Mouse (Mus musculus) gastrocnemius, adult 2 months (tissue): Measurements from ENCODE around the gene Map3k4. TPM values are rescaled to one million over a fixed set of nuclear protein-coding genes. Genes with fewer than 3 reads are reported as not detected.
A peak's percentile ranks its signal among the peaks of the same experiment; 100 is the strongest.
"Not testable (repeated sequence)": the region's sequence is repeated elsewhere in the genome, so short reads cannot be mapped to it uniquely, and the experiment has no call there.

Experiments
- DNase-seq: peaks from one replicate; pipeline ENCODE4 v3.0.0; 2022
- H3K27ac ChIP-seq: fragments of 200-600 bp; 2 replicates; pipeline ENCODE4 v1.8.1; 2022; ENCODE audit warnings: mild to moderate bottlenecking
- H3K4me3 ChIP-seq: fragments of 200-600 bp; 2 replicates; pipeline ENCODE4 v1.8.1; 2022; ENCODE audit warnings: mild to moderate bottlenecking, moderate library complexity
- CTCF ChIP-seq: fragments of 200-600 bp; IDR thresholded peaks from 2 replicates; pipeline ENCODE4 v1.8.1; 2022; ENCODE audit warnings: antibody characterized with exemption, mild to moderate bottlenecking, moderate library complexity
- intact Hi-C: fragments of 180-260 bp; cut with DNase I; formaldehyde crosslinking; loops from one replicate; pipeline ENCODE4 v1.15.1; 2025
- total RNA-seq, 2 experiments: library from RNA; stranded (reverse); gene quantifications; 2 replicates each; pipeline ENCODE4 v1.2.3; 2021

The Map3k4 gene
- total RNA-seq, 2 experiments from 2014 or later = 29.5 to 36.6 TPM

DNA sequence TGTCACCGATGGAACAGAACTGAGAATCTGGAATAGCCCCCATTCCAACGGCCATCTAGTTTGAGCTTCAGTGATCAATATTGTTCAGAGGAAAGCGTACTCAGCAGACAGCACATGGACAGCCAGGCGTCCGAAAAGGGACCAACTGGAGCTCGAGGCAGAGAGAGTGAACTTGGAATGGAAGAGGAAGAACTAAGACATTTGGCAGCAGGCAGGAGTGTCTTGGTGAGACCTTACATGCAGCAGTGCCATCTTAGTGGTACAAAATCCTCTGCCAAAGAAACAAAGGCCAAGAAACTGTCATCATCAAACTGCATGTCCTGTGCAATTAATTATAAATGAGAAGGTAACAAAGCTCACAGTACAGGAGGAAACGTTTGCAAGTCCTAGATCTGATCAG lies 19.2 kb downstream of the Map3k4 start:
- no peak overlapping the region for H3K4me3 ChIP-seq
- no peak for DNase-seq
- no peak for TF ChIP-seq CTCF
- intact Hi-C loops = no loop called here
- no peak overlapping the region for H3K27ac ChIP-seq

DNA sequence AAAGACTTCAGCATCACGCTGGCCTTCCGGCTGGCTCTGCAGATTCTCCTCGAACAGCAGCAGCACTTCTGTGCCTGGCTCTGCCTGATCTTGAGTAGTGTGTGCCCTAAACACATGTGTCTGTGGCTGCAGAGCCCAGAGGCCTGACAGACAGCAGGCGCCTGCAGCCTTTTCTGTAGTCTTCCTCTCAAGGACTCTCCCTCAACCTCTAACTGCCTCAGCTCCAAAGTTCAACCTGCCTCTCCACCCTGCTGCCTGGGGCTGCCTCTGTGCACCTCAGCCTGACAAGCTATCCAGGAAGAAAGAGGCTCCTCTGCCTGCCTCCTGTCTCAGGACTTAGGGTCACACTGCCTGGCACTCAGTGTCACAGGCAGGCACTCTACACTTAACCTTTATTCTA lies 20.6 kb downstream of the Map3k4 start:
- no peak for DNase-seq
- no peak overlapping the region for H3K4me3 ChIP-seq
- no peak overlapping the region for H3K27ac ChIP-seq
- intact Hi-C loops = no loop called here
- no peak for TF ChIP-seq CTCF

DNA sequence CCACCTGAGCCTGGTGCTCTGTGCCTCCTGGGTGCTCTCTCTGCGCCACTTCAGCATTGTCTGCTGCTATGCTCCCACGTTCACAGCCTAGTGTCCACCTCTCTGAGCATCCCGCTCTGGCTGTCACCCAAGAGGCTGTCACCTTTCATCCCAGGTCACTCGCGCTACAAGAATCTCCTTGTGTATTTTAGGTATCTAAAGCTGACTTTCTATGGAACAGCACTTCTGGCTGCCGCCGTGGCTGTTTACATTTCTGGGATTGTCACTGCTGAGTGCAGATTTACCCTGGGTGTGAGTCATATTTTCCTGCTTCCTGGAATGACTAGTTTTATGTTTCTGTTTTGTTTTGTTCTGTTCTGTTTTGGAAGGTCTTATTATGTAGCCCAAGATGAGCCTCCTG lies 21.3 kb downstream of the Map3k4 start:
- no peak for DNase-seq
- Histone ChIP-seq H3K27ac (no peak overlapping the region), H3K4me3 (no peak overlapping the region)
- no peak for TF ChIP-seq CTCF
- intact Hi-C loops = no loop called here

DNA sequence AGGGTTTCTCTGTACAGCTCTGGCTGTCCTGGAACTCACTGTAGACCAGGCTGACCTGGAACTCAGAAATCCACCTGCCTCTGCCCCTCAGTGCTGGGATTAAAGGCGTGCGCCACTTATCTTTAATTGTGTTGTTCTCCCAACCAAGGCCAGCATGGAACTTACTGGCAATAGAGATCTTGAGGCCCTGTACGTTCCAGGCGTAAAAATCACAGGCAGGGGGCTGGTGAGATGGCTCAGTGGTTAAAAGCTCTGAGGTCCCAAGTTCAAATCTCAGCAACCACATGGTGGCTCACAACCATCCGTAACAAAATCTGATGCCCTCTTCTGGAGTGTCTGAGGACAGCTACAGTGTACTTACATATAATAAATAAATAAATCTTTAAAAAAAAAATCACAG lies 22.7 kb downstream of the Map3k4 start:
- peak overlapping the region; percentile 3; the same call in 1 of the 2 replicates for H3K27ac ChIP-seq
- DNase-seq, intact Hi-C loops, H3K4me3 ChIP-seq: not testable (repeated sequence)

DNA sequence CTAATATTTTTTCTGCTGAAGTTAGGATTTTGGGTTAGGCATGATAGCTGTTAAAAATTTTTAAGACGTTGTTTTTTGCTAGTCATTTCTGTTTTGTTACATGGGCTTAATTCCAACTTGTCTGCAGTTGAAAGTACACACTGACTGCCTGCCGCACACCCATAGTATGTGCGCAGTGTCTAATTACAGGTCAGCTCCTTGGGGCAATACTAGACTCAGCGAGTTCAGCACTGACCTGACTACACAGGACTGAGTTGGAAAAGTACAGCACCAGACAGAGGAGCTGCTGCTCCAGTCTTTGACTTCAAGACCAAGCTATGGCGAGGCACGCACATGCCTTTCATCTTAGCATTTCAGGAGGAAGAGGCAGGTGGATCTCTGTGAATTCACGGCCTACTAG lies 24.2 kb downstream of the Map3k4 start:
- DNase-seq = peak; percentile 48
- no peak for TF ChIP-seq CTCF
- Histone ChIP-seq H3K4me3 (no peak overlapping the region), H3K27ac (peak overlapping the region; percentile 62)
- intact Hi-C loops = no loop called here

DNA sequence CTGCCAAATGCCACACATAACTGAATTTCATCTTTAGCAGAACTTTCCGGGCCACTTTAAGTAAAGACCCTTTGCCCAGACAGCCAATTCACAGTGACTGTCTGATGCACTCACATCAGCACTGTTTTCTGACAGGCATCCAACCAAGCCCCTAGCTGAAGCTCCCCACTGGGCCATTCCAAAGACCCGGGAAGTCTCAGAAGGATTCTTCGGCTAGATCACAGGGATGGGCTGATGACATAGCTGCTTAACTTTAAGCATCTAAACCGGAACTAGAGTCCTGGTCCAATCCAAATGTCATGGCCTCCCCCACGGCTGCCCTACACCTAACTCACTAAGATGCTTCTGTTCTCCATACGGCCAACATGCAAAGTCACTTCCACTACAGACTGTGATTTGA lies 25.0 kb downstream of the Map3k4 start:
- Histone ChIP-seq H3K4me3 (no peak overlapping the region), H3K27ac (peak overlapping the region; percentile 62)
- DNase-seq = no peak
- intact Hi-C loops = loop anchor here (2.0 kb wide), 1 partner anchor 25 kb away; no protein-coding TSS in a partner anchor
- TF ChIP-seq CTCF = no peak

DNA sequence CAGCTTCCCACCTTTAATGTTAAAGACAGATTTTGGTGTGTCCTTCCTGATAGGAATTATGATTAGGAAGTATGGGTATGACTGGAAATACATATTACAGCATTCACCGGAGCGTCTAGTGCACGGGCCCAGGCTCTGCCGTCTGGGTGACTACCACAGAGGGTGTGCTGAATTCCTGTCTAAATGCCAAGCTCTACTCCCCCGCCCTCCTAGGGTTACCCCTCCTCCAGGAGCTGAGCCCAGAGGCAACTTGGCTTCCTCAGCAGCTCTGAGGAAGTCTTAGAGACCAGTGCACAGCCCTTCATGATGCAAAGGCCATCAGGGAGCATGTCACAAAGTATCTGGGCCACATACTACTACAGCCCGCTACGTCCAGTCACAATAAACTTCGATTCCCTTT lies 25.7 kb downstream of the Map3k4 start:
- DNase-seq = peak; percentile 77
- peak overlapping the region; percentile 62 for H3K27ac ChIP-seq
- H3K4me3 ChIP-seq = no peak overlapping the region
- TF ChIP-seq CTCF = no peak
- intact Hi-C loops = loop anchor here (2.0 kb wide), 1 partner anchor 24 kb away; no protein-coding TSS in a partner anchor

DNA sequence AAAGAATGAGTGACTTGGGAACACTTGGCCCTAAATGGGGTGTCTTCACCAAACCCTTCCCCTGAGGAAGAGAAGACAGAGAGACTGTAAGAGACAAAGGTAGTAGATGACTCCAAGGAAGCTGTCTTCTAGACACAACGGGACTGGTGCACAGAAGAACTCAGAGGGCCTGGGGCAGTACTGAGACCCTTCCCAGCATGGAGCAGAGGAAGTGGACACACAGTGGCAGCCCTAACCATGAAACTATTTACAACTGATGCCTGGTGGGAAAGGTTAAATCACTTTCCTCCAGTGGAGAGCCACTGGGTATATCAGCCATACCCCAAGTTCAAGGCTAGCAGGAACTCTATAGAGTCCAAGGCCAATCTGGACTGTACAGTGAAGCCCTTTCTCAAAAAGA lies 26.2 kb downstream of the Map3k4 start:
- TF ChIP-seq CTCF = no peak
- no peak for DNase-seq
- Histone ChIP-seq H3K27ac (peak overlapping the region; percentile 62), H3K4me3 (no peak overlapping the region)
- intact Hi-C loops = loop anchor here (2.0 kb wide), 1 partner anchor 24 kb away; no protein-coding TSS in a partner anchor

DNA sequence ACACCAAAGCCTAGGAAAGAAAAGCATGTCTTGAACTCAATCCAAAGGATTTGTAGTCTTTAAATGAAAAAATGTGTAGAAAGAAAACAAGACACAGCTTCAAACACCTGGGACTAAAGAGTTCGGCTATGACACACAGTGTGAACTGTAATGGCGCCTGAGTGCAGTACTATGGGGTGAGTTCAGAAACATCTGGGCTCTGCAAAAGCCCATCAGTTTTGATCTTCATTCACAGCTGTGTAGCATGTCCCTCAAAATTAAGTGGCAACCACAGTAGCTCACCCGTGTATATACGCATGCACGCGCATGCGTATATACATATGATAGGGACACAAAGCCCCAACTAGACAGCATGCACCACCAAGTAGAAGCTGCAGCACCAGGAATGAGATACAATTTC lies 27.4 kb downstream of the Map3k4 start:
- Histone ChIP-seq H3K4me3 (no peak overlapping the region), H3K27ac (peak overlapping the region; percentile 46; the same call in 1 of the 2 replicates)
- no peak for DNase-seq
- intact Hi-C loops = no loop called here
- TF ChIP-seq CTCF = no peak

DNA sequence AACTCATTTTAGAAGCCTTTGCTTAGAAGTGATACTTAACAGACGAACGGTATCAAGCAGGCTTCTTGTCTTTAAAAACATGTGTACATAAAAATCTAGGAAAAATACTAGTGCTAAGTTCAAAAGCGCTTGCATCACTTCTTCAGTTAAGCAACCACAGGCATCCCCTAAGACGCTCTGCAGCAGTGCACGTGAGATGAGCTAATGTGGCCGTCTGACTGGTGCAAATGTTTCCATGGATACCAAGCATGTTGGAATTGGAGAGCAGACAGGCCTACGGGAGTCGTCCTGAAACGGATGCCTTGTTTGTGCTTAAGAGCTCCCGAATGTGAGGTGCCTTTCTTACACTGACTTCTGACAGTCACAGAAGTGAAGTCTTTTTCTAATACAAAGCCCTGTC lies 27.9 kb downstream of the Map3k4 start:
- peak overlapping the region; percentile 46; the same call in 1 of the 2 replicates for H3K27ac ChIP-seq
- peak; percentile 60 for DNase-seq
- H3K4me3 ChIP-seq = no peak overlapping the region
- intact Hi-C loops = no loop called here
- TF ChIP-seq CTCF = no peak

DNA sequence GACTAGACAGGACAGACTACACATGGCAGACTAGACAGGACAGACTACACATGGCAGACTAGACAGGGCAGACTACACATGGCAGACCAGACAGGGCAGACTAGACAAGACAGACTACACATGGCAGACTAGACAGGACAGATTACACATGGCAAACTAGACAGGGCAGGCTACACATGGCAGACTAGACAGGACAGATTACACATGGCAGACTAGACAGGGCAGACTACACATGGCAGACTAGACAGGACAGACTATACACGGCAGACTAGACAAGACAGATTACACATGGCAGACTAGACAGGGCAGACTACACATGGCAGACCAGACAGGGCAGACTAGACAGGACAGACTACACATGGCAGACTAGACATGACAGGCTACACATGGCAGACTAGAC lies 28.8 kb downstream of the Map3k4 start:
- H3K4me3 ChIP-seq, intact Hi-C loops, H3K27ac ChIP-seq, DNase-seq: not testable (repeated sequence)

DNA sequence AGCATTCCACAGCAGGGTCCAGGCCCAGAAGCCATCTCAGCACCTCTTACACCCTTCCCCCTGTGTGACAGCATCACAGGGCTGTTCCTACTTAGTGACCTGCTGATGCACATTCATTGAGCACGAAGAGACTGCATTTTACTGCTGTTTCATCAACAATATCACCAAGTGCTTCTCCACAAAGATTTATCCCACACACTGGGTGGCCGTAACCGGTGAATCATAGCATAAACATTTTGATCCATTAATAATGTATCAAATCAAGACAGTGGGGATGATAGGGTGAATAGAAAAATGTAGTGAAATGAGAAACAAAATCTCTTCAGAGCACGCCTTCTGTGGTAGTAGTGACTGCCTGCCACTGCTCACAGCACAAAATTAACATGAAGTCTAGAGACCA lies 29.7 kb downstream of the Map3k4 start:
- TF ChIP-seq CTCF = no peak
- DNase-seq = no peak
- H3K27ac ChIP-seq = no peak overlapping the region
- intact Hi-C loops = no loop called here
- H3K4me3 ChIP-seq = no peak overlapping the region

DNA sequence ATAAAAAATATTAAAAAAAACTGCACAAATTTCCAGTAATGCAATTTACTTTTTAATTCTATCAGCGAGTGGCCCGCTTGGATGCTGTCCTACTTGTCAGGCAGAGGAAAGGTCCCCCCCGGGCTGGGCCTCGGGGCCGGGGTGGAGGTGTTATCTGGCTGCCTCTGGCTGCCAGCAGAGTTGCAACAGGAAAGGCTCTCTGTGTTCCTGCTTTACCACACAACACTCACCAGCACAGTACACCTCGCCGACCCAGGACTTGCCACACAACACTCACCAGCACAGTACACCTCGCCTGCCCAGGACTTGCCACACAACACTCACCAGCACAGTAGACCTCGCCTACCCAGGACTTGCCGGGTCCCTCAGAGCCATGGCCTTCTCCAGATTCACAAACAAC lies 38.8 kb downstream of the Map3k4 start:
- no peak overlapping the region for H3K27ac ChIP-seq
- no peak for TF ChIP-seq CTCF
- H3K4me3 ChIP-seq = no peak overlapping the region
- no peak for DNase-seq
- intact Hi-C loops = no loop called here

DNA sequence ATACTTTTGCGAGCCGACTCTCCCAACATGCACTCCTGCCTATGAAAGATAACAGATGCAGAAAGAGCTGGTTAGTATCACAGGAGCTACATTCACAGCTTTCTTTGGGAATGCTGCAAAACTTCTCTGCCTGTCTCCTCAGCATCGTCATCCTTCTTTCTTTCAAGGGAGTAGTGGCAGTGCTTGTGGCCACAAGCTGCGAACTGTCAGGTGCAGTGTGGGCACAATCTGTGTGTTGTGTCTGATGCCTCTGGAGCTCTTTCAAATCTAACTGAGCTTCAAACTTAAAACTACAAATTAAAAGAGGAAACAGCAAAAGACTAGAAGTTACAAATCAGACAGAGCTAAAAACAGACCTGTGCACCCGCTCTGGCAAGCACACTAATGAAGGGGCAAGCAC lies 40.5 kb downstream of the Map3k4 start:
- DNase-seq = no peak
- intact Hi-C loops = no loop called here
- Histone ChIP-seq H3K4me3 (no peak overlapping the region), H3K27ac (no peak overlapping the region)
- no peak for TF ChIP-seq CTCF

DNA sequence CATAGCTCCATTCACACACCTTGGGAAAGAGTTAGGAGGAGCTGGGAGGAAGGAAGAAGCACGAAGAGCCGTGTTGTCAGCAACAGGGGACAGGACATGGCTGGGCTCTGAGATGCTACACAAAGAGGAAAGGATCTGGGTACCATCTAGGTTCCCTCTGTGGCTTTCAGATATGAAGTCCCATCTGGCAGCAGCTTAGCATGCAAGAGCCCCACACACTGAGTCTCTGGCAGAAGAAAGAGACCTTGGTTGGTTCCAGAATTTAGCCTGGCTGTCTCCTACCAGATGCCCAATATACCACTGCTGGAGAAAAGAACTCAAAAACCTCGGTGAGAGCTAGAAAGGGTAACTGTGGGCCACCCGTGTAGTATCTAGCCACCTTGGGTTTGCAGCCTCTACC lies 41.3 kb downstream of the Map3k4 start:
- Histone ChIP-seq H3K4me3 (no peak overlapping the region), H3K27ac (peak overlapping the region; percentile 24; the same call in 1 of the 2 replicates)
- DNase-seq = no peak
- TF ChIP-seq CTCF = no peak
- intact Hi-C loops = no loop called here
